Mouse (Mus musculus) bone marrow, adult 2 months (tissue): ENCODE results near the gene Tmem192. TPM values are rescaled to one million over a fixed set of nuclear protein-coding genes. Genes with fewer than 3 reads are reported as not detected.

Experiments used
- H3K27ac ChIP-seq: fragments of 200-500 bp; 2 replicates; pipeline ENCODE4 v1.5.1; 2012; ENCODE audit warnings: low read depth, mild to moderate bottlenecking, control low read depth, inconsistent platforms, low read length; ENCODE audit not compliant: control insufficient read depth, poor library complexity, insufficient read depth
- H3K4me1 ChIP-seq: fragments of 200-500 bp; 2 replicates; pipeline ENCODE4 v1.6.1; 2011; ENCODE audit warnings: low read length; ENCODE audit not compliant: control insufficient read depth, insufficient read depth
- H3K4me3 ChIP-seq: fragments of 200-500 bp; replicated peaks from 2 replicates; pipeline ENCODE3; 2011; ENCODE audit warnings: mild to moderate bottlenecking, low read depth, low read length, control low read depth; ENCODE audit not compliant: control insufficient read depth
- CTCF ChIP-seq: fragments of 200-500 bp; IDR thresholded peaks from 2 replicates; pipeline ENCODE4 v1.5.1; 2011; ENCODE audit warnings: low read length, control low read depth; ENCODE audit not compliant: control insufficient read depth, insufficient read depth
- POLR2A ChIP-seq: fragments of 200-500 bp; IDR thresholded peaks from 2 replicates; pipeline ENCODE4 v1.6.1; 2011; ENCODE audit warnings: low read depth, mild to moderate bottlenecking, control low read depth, low read length, borderline replicate concordance; ENCODE audit not compliant: control insufficient read depth
- WGBS: fragments of 180-500 bp; shearing (Covaris S2); methylation state at CpG from one replicate; pipeline ENCODE4 v1.1.7; 2018; 5-methylcytosine and 5-hydroxymethylcytosine counted together
- polyA plus RNA-seq: library from polyadenylated mRNA; stranded (reverse); fragments of >200 nt; gene quantifications from 2 replicates; pipeline ENCODE4 v1.2.4, GENCODE M21; 2011; ENCODE audit warnings: low replicate concordance; ENCODE audit not compliant: missing spikeins, insufficient read depth, insufficient read length

Tmem192 gene
- polyA plus RNA-seq, 1 experiment = 27.7 TPM

DNA sequence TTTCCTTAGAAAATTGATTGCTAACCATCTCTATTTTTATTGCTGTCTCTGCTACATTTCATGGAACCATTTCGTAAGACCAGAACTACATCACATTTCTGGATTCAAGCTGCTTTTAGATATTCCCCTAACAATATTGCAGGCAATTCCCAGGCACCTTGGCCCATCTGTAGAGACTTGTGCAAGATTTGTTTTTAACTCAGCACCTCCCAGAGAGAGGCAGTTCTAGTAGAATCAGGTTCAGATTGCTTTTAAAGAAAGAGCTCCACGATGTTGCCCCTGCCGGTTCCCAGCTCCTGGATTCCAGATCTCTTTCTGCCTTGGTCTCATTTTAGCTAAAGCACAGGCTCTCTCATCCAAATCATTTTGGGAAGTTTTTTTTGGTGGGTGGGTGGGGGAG is 23.7 kb upstream of the Tmem192 start:
- Histone ChIP-seq H3K4me3 (no peak overlapping the region), H3K27ac (no peak overlapping the region), H3K4me1 (no peaks in the 10 kb centered on the region)
- WGBS = 83% methylated on average over 3 of the region's 3 CpGs
- no peak for TF ChIP-seq CTCF
- no peak for TF ChIP-seq POLR2A

GRCm38 (mm10) chr8:64925762-64926161 is 21.2 kb upstream of the Tmem192 start:
- Histone ChIP-seq H3K4me1 (no peaks in the 10 kb centered on the region), H3K4me3 (no peak overlapping the region), H3K27ac (no peak overlapping the region)
- TF ChIP-seq POLR2A (no peak), CTCF (no peak)
- WGBS = 76% methylated on average over 4 of the region's 4 CpGs

- no peak overlapping the region for H3K4me3 ChIP-seq
- WGBS = 19% methylated on average over 3 of the region's 3 CpGs
- no peaks in the 10 kb centered on the region for H3K4me1 ChIP-seq
- TF ChIP-seq POLR2A (no peak), CTCF (no peak)
- no peak overlapping the region for H3K27ac ChIP-seq
Measured at GRCm38 (mm10) chr8:64926355-64926754, 20.6 kb upstream of the Tmem192 start.

GRCm38 (mm10) chr8:64928938-64929337 is 18.0 kb upstream of the Tmem192 start:
- no peak overlapping the region for H3K4me3 ChIP-seq
- no peak overlapping the region for H3K27ac ChIP-seq
- TF ChIP-seq CTCF (no peak), POLR2A (no peak)
- 88% methylated on average over 6 of the region's 6 CpGs for WGBS
- no peaks in the 10 kb centered on the region for H3K4me1 ChIP-seq

DNA sequence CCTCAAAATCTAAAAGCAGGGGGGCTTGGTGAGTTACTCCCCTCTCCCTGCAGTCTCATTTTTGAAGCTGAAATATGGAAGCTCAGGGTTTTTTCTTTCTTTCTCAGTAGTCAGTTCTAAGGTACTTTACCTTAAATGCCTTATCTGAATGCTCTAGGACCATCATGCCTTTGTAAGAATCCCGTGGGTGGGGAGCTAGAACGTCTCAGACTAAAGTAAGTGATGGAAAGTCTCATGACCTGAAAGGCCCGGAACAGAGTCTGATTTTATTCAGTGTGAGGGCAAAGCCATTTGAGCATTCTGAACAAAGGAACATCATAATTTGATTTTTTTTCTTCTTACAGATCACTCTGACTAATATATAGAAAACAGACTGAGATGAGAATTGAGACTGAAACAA is 12.0 kb upstream of the Tmem192 start:
- WGBS = 77% methylated on average over 3 of the region's 3 CpGs
- TF ChIP-seq POLR2A (no peak), CTCF (no peak)
- no peak overlapping the region for H3K4me3 ChIP-seq
- H3K4me1 ChIP-seq = no peaks in the 10 kb centered on the region
- H3K27ac ChIP-seq = no peak overlapping the region

GRCm38 (mm10) chr8:64941019-64941418 is 6.0 kb upstream of the Tmem192 start:
- TF ChIP-seq CTCF (no peak), POLR2A (no peak)
- no peaks in the 10 kb centered on the region for H3K4me1 ChIP-seq
- H3K4me3 ChIP-seq = no peak overlapping the region
- no peak overlapping the region for H3K27ac ChIP-seq
- WGBS = 75% methylated on average over 8 of the region's 8 CpGs

GRCm38 (mm10) chr8:64941495-64941894 is 5.5 kb upstream of the Tmem192 start:
- H3K4me3 ChIP-seq = no peak overlapping the region
- no peaks in the 10 kb centered on the region for H3K4me1 ChIP-seq
- TF ChIP-seq CTCF = peak; percentile 72
- TF ChIP-seq POLR2A = no peak
- no peak overlapping the region for H3K27ac ChIP-seq
- WGBS = 15% methylated on average over 9 of the region's 9 CpGs

DNA sequence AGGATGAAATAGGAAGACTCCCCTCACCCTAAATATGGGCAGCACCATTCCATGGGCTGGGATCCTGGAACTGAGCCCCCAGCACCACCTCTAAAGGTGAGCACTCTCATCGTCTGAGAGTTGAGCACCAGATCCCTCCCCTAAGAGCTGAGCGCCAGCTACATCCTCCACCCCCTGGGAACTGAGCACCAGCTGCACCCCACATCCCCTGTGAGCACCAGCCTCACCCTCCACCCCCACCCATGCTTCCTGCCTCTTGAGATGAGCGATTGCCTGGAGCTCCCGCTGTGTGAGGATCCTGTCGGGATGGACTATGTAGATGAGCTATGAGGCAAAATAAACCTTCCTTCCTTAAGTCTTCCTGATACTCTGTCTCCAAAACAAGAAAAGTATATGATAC is 4.0 kb upstream of the Tmem192 start:
- no peak overlapping the region for H3K27ac ChIP-seq
- TF ChIP-seq CTCF (no peak), POLR2A (no peak)
- H3K4me3 ChIP-seq = no peak overlapping the region
- no peaks in the 10 kb centered on the region for H3K4me1 ChIP-seq
- WGBS = 21% methylated on average over 5 of the region's 5 CpGs

- TF ChIP-seq CTCF (no peak), POLR2A (no peak)
- H3K4me3 ChIP-seq = no peak overlapping the region
- no peak overlapping the region for H3K27ac ChIP-seq
- peaks cover 2% of the 10 kb centered on the region; the same call in 1 of the 2 replicates for H3K4me1 ChIP-seq
- WGBS = 18% methylated on average over 5 of the region's 5 CpGs
Measured at GRCm38 (mm10) chr8:64944831-64945230, 2.2 kb upstream of the Tmem192 start.
